Mouse (Mus musculus) liver, postnatal 0 days (tissue): ENCODE data around the gene Trim31.

Source experiments
- CTCF ChIP-seq: sonication (generic); IDR thresholded peaks from 2 replicates; pipeline ENCODE4 v1.5.1; 2016; ENCODE audit warnings: antibody characterized with exemption, low read depth
- EP300 ChIP-seq: IDR thresholded peaks from 2 replicates; pipeline ENCODE4 v1.6.1; 2016; ENCODE audit warnings: antibody characterized with exemption, low read depth, mild to moderate bottlenecking

GRCm38 (mm10) chr17:36897552-36898205, at the start of gene Trim31:
- TF ChIP-seq CTCF (no peak), EP300 (no peak)
